Mouse (Mus musculus) layer of hippocampus, adult 9-10 months (tissue): Measurements from ENCODE around the gene Trp53bp2.

Experiments
- DNase-seq: peaks from one replicate; pipeline ENCODE4 v3.0.0; 2022; ENCODE audit warnings: low spot score

Gene Trp53bp2

DNA sequence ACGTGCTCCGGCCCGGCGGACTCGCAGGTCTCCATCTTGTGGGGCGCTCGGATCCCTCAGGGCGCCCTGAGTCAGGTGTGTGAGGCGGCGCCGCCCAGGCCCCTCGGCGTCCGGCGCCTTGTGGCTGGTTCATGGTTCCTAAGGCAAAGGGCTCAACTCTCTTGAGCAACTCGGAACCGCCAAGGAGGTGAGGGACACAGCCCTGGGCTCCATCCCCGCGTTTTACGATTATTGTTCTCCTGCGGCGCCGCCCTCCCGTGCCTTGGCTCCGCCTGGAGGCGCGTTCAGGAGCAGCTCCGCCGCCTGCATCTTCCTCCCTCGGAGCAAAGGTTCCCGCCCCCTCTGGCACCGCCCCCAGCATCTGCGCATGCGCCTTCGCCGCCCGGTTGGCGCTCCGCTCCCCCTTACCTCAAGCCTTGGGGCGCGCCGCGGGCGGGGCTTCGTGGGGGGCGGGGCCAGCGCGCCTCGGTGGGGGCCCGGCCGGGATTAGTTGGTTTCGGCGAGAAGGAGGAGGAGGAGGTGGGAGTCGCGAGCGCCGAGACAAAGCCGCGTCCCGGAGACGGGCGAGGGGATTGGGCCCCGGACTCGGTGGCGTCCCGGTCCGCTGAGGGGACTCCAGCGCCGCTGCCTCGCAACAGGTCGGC lies at the start of gene Trp53bp2:
Trp53bp2 (plus strand) TSS at position 489 of the 644 bp plus-strand sequence.
- peak; percentile 94 for DNase-seq

DNA sequence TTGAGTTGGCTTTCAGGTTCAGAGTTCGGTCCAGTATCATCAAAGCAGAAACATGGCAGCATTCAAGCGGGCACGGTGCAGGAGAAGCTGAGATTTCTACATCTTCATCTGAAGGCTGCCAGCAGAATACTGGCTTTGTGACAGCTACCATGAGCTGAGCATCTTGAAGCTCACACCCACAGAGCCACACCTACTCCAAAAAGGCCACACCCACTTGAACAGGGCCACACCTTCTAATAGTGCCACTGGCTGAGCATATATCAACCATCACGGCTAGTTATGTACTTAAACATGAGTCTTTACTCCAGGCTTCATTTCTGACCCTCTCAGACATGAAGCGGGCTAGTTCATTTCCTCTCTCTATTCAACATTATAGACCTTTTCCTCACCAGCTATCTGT lies 46.3 kb upstream of the Trp53bp2 start:
- no peak for DNase-seq

DNA sequence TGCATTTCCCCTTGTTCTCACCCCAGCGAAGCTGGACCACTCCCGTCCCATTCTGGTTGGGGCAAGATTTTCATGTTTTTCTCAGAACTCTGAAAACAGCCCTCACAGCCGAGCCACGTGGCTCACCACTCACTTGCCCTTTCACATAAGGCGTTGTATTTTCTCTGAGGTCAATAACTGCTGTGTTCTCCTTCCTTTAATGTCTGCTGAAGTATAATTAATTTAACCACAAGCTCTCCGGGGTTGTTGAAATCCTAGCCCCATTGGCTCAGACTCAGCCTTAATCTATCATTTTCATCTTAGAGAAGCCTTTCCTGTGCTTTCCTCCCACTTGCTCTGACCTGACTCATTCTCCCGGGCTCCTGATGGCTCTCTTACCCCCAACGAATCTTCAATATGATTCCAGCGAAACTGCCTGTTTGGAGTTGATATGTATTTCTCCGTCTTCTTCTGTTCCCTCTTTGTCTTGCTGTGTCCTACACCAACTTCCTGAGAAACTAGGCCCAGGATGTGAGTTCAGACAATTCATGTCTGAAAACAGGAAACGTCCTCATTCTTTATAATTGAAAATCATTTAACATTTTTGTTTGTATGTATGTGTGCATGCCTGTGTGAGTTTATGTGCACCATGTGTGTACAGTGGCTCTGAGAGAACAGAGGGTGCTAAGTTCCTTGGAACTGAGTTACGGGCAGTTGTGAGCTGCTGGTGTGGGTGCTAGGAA lies 45.1 kb upstream of the Trp53bp2 start:
- DNase-seq, result no peak

DNA sequence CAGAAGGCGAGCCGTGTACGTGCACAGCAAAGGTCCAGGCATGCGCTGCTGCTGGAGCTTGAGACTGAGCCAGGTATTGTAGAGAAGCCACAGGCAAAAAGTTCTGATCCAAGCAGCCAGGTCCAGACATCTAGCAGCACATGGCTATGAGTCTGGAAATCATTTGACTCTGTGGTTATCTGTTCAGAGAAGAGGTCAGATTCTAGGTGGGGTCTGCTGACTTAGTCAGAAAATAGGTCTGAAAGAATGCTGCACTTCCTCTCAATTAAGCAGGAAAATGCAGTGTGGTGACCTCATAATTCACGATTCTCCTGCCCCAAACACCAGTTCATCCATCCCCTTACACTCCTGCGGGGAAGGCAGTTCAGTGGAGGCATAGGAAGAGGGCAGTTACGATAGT lies 40.7 kb upstream of the Trp53bp2 start:
- DNase-seq, result no peak

DNA sequence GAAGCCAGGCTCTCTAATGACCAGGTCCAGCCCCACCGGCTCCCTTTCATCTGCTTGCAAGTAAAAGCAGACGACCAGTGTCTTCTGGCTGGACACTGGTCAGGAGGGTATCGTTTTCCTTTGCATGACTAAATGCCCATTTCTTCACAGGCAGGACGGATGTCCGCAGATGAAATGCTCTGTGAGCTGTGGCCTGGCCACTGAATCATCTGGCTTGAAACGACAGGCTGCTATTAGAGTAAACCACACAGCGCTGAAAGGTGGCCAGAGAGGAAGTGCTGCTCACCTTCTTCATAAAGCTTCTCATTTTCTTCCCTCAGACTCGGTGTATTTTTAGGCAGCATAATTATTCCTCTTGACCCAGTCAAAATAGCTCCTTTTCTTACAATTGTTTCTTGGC lies 40.2 kb upstream of the Trp53bp2 start:
- DNase-seq, result no peak

DNA sequence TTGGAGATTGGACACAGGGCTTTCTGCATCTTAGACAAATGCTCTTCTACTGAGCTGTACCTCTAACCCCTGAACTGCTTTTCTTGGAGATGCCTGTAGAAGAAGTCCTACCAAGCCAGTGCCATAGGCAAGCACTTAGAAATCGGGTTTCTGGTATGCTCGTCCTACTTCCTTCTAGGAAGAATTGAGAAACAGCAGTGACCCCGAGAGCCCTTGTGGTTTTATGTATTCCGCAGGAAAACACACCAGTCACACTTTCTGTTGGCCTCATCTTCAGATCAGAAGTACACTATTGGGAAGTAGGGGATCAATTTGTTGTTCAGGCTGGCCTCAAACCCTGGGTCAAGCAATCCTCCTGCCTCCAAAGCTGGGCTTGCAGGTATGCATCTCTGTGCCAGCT lies 39.5 kb upstream of the Trp53bp2 start:
- no peak for DNase-seq

GRCm38 (mm10) chr1:182371891-182372290 lies 37.1 kb upstream of the Trp53bp2 start:
- DNase-seq, result no peak

GRCm38 (mm10) chr1:182376221-182376620 lies 32.8 kb upstream of the Trp53bp2 start:
- no peak for DNase-seq

DNA sequence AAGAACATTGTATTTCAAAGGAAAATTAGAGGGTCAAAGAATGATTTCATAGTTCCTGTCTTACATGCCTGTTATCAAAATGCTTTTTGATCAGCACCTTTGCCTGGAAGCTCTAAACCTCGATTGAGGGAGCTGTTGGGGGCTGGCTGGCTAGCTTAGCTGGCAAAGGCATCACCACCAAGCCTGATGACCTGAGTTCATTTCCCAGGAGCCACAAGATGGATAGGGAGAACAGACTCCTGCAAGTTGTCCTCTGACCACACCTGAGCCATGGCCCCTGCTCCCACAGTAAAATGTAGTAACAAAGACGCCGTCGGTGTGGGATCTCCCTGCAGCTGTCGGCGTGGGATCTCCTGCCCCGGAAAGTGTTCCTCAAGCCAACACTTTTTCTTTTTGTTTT lies 32.1 kb upstream of the Trp53bp2 start:
- no peak for DNase-seq

DNA sequence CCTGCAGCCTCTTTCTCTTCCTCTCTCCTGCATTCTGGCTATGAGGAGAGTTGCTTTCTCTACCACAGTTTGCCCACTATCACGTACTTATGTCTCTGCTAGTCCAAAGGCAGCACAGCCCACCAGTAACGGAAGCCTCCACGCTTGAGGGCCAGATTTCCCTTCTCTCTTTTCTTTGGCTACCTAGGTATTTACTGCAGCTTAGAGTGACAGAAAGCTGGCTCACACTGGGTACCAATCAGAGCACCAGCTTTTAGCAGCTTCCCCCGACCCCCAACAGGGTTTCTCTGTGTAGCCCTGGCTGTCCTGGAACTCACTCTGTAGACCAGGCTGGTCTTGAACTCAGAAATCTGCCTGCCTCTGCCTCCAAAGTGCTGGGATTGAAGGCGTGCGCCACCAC lies 31.5 kb upstream of the Trp53bp2 start:
- DNase-seq, result no peak

- DNase-seq, result no peak
Observed at GRCm38 (mm10) chr1:182378205-182378835, 30.7 kb upstream of the Trp53bp2 start.

DNA sequence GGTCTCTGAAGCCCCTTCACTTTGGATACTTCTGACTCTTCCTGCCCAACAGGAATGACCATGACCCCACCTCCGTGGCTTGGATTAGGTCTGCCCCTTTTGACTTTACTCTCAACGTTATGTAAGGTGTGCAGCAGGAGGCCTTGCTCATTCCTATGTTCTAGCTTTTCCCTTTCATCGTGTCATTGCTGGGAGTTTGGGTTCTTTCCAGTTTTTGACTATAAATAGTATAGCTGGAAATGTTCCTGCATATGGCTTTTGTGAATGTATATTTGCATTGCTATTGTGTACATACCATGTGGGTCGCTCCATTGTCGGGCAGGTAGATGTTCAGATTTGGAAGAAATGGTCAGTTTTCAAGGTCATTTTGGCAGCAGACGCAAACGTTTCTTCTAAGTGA lies 30.1 kb upstream of the Trp53bp2 start:
- no peak for DNase-seq

DNA sequence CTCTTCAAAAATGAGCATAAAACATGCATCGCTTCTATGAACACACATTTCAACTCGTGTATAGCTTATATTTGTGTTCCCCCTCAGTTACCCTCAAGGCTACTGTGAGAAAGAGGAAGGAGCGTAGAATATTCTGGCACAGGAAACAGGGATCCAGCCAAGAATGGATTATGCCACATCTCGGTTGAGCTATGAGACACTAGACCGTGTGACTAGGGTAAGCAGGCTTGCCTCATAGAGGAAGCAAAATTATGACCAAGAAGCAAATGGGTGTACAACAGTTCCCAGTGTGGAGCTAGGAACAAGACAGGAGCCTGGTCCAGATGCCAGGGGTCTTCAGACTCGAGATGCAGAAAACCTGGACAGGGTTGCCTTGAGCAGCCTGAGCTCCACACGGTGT lies 28.3 kb upstream of the Trp53bp2 start:
- no peak for DNase-seq

GRCm38 (mm10) chr1:182381327-182381726 lies 27.6 kb upstream of the Trp53bp2 start:
- no peak for DNase-seq

- DNase-seq, result no peak
Observed at GRCm38 (mm10) chr1:182383096-182383495, 25.9 kb upstream of the Trp53bp2 start.

DNA sequence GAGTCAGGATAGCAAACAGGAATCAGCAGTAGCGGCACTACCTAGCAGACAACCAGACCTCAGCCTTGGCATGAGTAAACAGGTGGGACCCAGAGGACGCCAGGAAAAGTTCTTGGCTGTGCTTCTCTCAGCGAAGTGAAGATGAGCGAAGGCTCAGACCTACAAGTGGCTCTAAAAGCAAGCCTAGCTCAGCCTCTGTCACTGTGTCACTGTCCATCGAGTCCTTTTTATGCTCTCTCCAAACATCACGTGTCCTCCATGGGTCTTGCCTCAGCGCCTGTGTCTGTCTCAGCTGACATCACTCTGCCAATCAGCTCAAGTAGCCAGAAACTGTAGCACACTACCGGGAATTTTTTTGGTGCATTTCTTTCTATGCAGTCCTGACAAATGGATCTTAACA lies 22.5 kb upstream of the Trp53bp2 start:
- DNase-seq, result no peak

- no peak for DNase-seq
Observed at GRCm38 (mm10) chr1:182388729-182389128, 20.2 kb upstream of the Trp53bp2 start.

DNA sequence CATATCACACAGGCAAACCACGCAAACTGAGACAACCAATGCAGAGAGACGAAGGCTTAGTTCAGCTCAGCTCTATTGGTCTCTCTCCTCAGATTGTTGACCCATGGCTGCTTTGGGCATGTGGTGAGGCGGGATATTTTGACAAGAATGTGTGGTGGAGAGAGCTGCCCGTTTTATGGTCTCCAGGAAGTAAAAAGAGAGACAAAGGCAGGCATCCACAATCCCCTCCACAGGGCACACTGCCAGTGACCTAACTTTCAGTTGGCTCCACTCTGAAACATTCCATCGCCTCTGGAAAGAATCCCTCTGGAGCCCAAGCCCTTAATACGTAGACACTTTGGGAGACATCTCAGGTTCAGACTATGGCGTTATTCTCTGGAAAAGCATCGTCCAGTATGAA lies 10.8 kb upstream of the Trp53bp2 start:
- no peak for DNase-seq

DNA sequence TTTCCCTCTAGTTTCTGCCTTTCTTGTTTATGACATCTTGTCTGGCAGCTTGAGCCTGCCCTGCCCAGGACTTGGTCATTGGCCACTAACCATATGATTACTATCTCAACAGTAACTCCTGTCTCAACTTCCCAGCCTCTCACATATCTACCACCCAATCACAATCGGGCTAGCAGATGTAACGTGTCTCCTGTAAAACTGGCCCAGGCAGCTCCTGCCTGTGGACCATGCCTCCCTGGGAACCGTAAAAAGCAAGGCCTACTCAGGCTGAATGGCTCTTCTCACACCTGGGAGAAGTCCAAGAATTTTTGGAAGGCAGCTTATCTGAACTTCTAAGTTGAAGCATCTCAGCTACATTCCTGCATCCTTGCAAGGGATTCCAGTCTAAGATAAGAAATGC lies 10.2 kb upstream of the Trp53bp2 start:
- no peak for DNase-seq

DNA sequence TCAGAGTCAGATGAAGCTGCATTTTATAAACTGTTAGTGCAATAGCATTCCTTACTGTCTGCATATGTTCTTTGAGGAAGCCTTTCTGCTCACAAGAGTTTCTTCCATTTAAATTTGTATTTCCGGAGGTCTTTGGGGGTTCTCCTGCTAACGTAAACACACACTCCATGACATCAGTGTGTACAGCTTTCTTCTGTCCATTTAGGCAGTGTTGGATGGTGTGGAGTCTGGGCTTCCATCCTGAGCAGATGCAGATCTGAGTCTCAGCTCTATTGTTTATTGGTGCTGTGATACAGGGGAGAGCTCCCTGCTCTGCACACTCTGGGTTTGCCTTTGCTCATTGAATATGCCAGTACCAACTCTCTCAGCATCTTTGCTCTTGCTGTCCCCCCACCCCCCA lies 9.8 kb upstream of the Trp53bp2 start:
- DNase-seq, result no peak

DNA sequence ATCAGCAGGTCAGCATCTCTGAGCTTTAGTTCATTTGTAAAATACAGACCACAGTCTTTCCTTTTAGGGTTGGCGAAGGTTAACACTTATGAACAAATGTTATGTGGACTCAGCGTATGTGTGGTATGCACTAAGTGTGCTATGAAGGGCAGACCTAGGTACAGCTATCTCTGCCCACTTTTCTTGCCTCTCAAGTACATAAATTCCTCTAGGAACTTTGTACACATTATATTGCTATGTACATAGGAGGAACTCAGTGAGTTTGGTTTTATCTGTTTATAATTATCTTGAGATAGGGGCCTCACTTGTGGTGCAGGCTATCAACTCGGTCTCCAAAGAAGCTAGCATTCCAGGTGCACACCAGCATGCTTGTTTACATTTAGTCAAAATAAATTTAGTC lies 9.1 kb upstream of the Trp53bp2 start:
- no peak for DNase-seq

- no peak for DNase-seq
Observed at GRCm38 (mm10) chr1:182403076-182403475, 5.9 kb upstream of the Trp53bp2 start.

- no peak for DNase-seq
Observed at GRCm38 (mm10) chr1:182406621-182407020, 2.4 kb upstream of the Trp53bp2 start.

GRCm38 (mm10) chr1:182408243-182408642 lies 729 bp upstream of the Trp53bp2 start:
- no peak for DNase-seq
